10 mouse cellular contexts compared by ENCODE assay signal in the genomic region with DNA sequence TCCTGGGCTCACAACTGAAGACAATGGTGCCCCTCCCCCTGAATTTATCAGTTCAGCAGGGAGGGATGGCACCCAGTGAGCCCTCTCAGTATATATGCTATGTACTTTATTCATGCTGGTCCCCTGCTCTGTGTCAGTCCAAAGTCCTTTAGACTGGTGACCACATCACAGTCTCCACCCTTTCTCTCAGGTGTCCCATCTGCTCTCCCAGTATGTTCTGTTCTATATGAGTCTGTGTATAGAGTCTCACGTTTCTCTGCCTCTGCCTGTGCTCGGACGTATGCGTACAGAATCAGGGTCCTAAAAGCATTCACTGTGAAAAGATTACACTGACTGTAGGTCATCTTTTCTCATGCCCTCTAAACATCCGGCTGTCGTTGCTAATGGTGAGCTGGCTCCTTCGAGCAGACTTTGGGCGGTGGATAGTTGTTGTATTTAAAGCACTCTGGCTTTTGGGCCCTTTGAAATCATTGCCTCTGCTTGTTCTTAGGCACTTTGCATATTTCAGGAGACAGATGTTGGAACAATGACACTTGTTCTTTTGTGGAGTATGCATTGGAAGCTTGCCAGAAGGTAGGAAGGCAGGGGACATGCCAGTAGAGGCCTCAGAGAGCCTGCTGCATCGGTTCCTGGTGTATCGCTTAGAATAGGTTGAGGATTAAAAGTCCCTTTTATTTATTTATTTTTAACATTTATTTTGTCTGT. TPM values are rescaled to one million over a fixed set of nuclear protein-coding genes. Genes with fewer than 3 reads are reported as not detected.
DNase-seq lines count a peak whose midpoint lies in the region; ATAC-seq and TF ChIP-seq lines count a peak whose summit lies in the region.
"Had no signal": no experiment of that assay in that cellular context is flagged by ENCODE, and none has a peak within 500 bp of the region (broad histone marks: within the 10 kb centered on the region; RNA-seq: fewer than 3 reads in every experiment).

No protein-coding gene starts in this region.

- H3K27me3 ChIP-seq in ES-Bruce4 (ENCODE audit: control insufficient read depth, insufficient read depth, low read length, poor library complexity, severe bottlenecking), result no peaks in the 10 kb centered on the region
- H3K27me3 ChIP-seq in hindbrain, embryonic 13.5 days, result no peaks in the 10 kb centered on the region
- H3K27me3 ChIP-seq in cerebellum, adult 2 months (ENCODE audit: control insufficient read depth, insufficient read depth, low read length), result no peaks in the 10 kb centered on the region
- H3K27me3 ChIP-seq in kidney, embryonic 15.5 days, result no peaks in the 10 kb centered on the region
- H3K27me3 ChIP-seq: lung, embryonic 15.5 days had no signal

- no peak overlapping the region for H3K4me2 ChIP-seq in hindbrain, embryonic 13.5 days
- H3K4me2 ChIP-seq in kidney, embryonic 15.5 days, result no peak overlapping the region
- H3K4me2 ChIP-seq: lung, embryonic 15.5 days had no signal

- TF ChIP-seq POLR2A in ES-Bruce4 (IDR thresholded peaks at IDR 0.05; ENCODE audit: insufficient read depth, low read length), result no peak
- no peak for TF ChIP-seq POLR2A in cerebellum, adult 2 months (IDR thresholded peaks at IDR 0.05; ENCODE audit: borderline replicate concordance, insufficient read depth, low read length)

- H3K9me3 ChIP-seq in ES-Bruce4 (replicated peaks; ENCODE audit: control insufficient read depth, insufficient read depth, low read length, poor library complexity, severe bottlenecking), result no peaks in the 10 kb centered on the region
- H3K9me3 ChIP-seq in hindbrain, embryonic 13.5 days, result no peaks in the 10 kb centered on the region
- H3K9me3 ChIP-seq in kidney, embryonic 15.5 days (replicated peaks), result no peaks in the 10 kb centered on the region
- H3K9me3 ChIP-seq: lung, embryonic 15.5 days had no signal

- peak overlapping the region; percentile 63 for H3K27ac ChIP-seq in layer of hippocampus, adult 2 months
- H3K27ac ChIP-seq in ES-Bruce4 (ENCODE audit: insufficient read depth, low read length), result peak overlapping the region; percentile 77
- H3K27ac ChIP-seq in hindbrain, embryonic 13.5 days, result peak overlapping the region; percentile 58
- no peak overlapping the region for H3K27ac ChIP-seq in cerebellum, adult 2 months (ENCODE audit: insufficient read depth, low read length)
- no peak overlapping the region for H3K27ac ChIP-seq in kidney, embryonic 15.5 days
- H3K27ac ChIP-seq: lung, embryonic 15.5 days had no signal

- peak; percentile 50 for DNase-seq in embryo, embryonic 10.5 days (ENCODE audit: low spot score)
- no peak for DNase-seq in embryo, embryonic 11 days
- DNase-seq in layer of hippocampus, adult 2 months (ENCODE audit: low spot score in 2 of 2), result no peak
- DNase-seq in layer of hippocampus, adult 9-10 months (ENCODE audit: low spot score), result no peak
- no peak for DNase-seq in cerebellum, adult 2 months
- DNase-seq: gastrocnemius, postnatal 36 days had no signal

- peak; percentile 74; the same call in 1 of the 2 replicates for TF ChIP-seq EP300 in ES-Bruce4 (IDR thresholded peaks at IDR 0.05; ENCODE audit: insufficient read depth, low read depth, low read length)

- no peaks in the 10 kb centered on the region for H3K4me1 ChIP-seq in ES-Bruce4 (ENCODE audit: control insufficient read depth, insufficient read depth, low read length)
- peaks cover 20% of the 10 kb centered on the region for H3K4me1 ChIP-seq in hindbrain, embryonic 13.5 days (replicated peaks)
- H3K4me1 ChIP-seq in cerebellum, adult 2 months (ENCODE audit: control insufficient read depth, insufficient read depth, low read length), result no peaks in the 10 kb centered on the region
- H3K4me1 ChIP-seq in kidney, embryonic 15.5 days, result peaks cover 46% of the 10 kb centered on the region

- WGBS in hindbrain, embryonic 13.5 days, result 6% methylated on average over 10 of the region's 10 CpGs
- 51% methylated on average over 10 of the region's 10 CpGs for WGBS in cerebellum, adult 2 months
- 34% methylated on average over 10 of the region's 10 CpGs for WGBS in kidney, embryonic 15.5 days

- TF ChIP-seq CTCF in layer of hippocampus, adult 2 months (conservative IDR thresholded peaks at IDR 0.05), result no peak
- no peak for TF ChIP-seq CTCF in ES-Bruce4 (IDR thresholded peaks at IDR 0.05; ENCODE audit: low read depth, low read length)
- no peak for TF ChIP-seq CTCF in cerebellum, adult 2 months (IDR thresholded peaks at IDR 0.05; ENCODE audit: borderline replicate concordance, insufficient read depth, low read depth, low read length)

- H3K4me3 ChIP-seq in layer of hippocampus, adult 2 months, result no peak overlapping the region
- no peak overlapping the region for H3K4me3 ChIP-seq in ES-Bruce4 (ENCODE audit: low read depth, low read length)
- no peak overlapping the region for H3K4me3 ChIP-seq in hindbrain, embryonic 13.5 days
- no peak overlapping the region for H3K4me3 ChIP-seq in cerebellum, adult 2 months (replicated peaks; ENCODE audit: insufficient read depth, low read depth, low read length)
- no peak overlapping the region for H3K4me3 ChIP-seq in kidney, embryonic 15.5 days (replicated peaks)
- H3K4me3 ChIP-seq: lung, embryonic 15.5 days had no signal

- ATAC-seq in hindbrain, embryonic 13.5 days (ENCODE audit: low FRiP score), result peak; percentile 59; the same call in 1 of the 2 replicates
- ATAC-seq in kidney, embryonic 15.5 days (replicated peaks; ENCODE audit: low FRiP score), result no peak

- H3K9ac ChIP-seq in ES-Bruce4 (ENCODE audit: low read depth, poor library complexity, severe bottlenecking), result no peak overlapping the region
- H3K9ac ChIP-seq in hindbrain, embryonic 13.5 days, result no peak overlapping the region; the same call in 1 of the 2 replicates
- no peak overlapping the region for H3K9ac ChIP-seq in kidney, embryonic 15.5 days
- H3K9ac ChIP-seq: lung, embryonic 15.5 days had no signal

- H3K36me3 ChIP-seq in ES-Bruce4 (ENCODE audit: control insufficient read depth, insufficient read depth, low read length, poor library complexity, severe bottlenecking), result no peaks in the 10 kb centered on the region
- no peaks in the 10 kb centered on the region for H3K36me3 ChIP-seq in hindbrain, embryonic 13.5 days
- H3K36me3 ChIP-seq in kidney, embryonic 15.5 days, result no peaks in the 10 kb centered on the region
- H3K36me3 ChIP-seq: lung, embryonic 15.5 days had no signal

RNA-seq across cellular contexts. Expression of a gene that starts 27.5 kb away (rescaled TPM):
- 1 to 10 TPM; 3.2 to 3.3 TPM for total RNA-seq in layer of hippocampus, adult 2 months (2021)
- polyA plus RNA-seq in ES-Bruce4 (2011; ENCODE audit: insufficient read depth, insufficient read length, low read depth, missing spikeins), result 72.4 and 78.5 TPM in 2 replicates
- polyA plus RNA-seq in hindbrain, embryonic 13.5 days (2015; fragmentation: Nextera tagmentation; extraction: Ambion mirVana), result 0.72 and 0.74 TPM in 2 replicates
- polyA plus RNA-seq in cerebellum, adult 2 months (2012; rRNA removed), result 0.46 and 0.57 TPM in 2 replicates
- polyA plus RNA-seq in kidney, embryonic 15.5 days (2015; fragmentation: Nextera tagmentation; extraction: Ambion mirVana), result 2.1 and 2.6 TPM in 2 replicates

Comparison
In these comparisons a context has a peak if more than half of its experiments do, and no peak if none do; other contexts are left out.
1. H3K27ac ChIP-seq: peak in layer of hippocampus, adult 2 months (single experiment), ES-Bruce4 (single experiment) and hindbrain, embryonic 13.5 days (single experiment); none in cerebellum, adult 2 months (single experiment) and kidney, embryonic 15.5 days (single experiment).
2. RNA of a gene that starts 27.5 kb away (polyA plus RNA-seq): 72.4 to 78.5 TPM in ES-Bruce4; 2.1 to 2.6 TPM in kidney, embryonic 15.5 days, 0.72 to 0.74 TPM in hindbrain, embryonic 13.5 days and 0.46 to 0.57 TPM in cerebellum, adult 2 months; every median in the first group is over 10 times any median in the second.